Mouse (Mus musculus): ENCODE measurements around the gene Cplx1. TPM values are rescaled to one million over a fixed set of nuclear protein-coding genes. Genes with fewer than 3 reads are reported as not detected.

The Cplx1 gene
- polyA plus RNA-seq, 1 experiment: 3.7 TPM

GRCm38 (mm10) chr5:108562483-108562882 is 12.7 kb upstream of the Cplx1 start:
- Histone ChIP-seq H3K27ac (ENCODE audit: control insufficient read depth, insufficient read depth, low read depth, low read length, poor library complexity) (no peak overlapping the region), H3K4me1 (ENCODE audit: control insufficient read depth, insufficient read depth, low read length) (no peaks in the 10 kb centered on the region), H3K4me3 (replicated peaks; ENCODE audit: control insufficient read depth, low read depth, low read length) (no peak overlapping the region)
- 39% methylated on average over 2 of the region's 2 CpGs for whole genome bisulfite sequencing
- TF ChIP-seq CTCF (IDR thresholded peaks at IDR 0.05; ENCODE audit: control insufficient read depth, insufficient read depth, low read length): no peak
- no peak for TF ChIP-seq POLR2A (IDR thresholded peaks at IDR 0.05; ENCODE audit: borderline replicate concordance, control insufficient read depth, low read depth, low read length)

GRCm38 (mm10) chr5:108556986-108557385 is 7.2 kb upstream of the Cplx1 start:
- TF ChIP-seq POLR2A (IDR thresholded peaks at IDR 0.05; ENCODE audit: borderline replicate concordance, control insufficient read depth, low read depth, low read length): no peak
- no peak for TF ChIP-seq CTCF (IDR thresholded peaks at IDR 0.05; ENCODE audit: control insufficient read depth, insufficient read depth, low read length)
- Histone ChIP-seq H3K27ac (ENCODE audit: control insufficient read depth, insufficient read depth, low read depth, low read length, poor library complexity) (no peak overlapping the region), H3K4me3 (replicated peaks; ENCODE audit: control insufficient read depth, low read depth, low read length) (no peak overlapping the region), H3K4me1 (ENCODE audit: control insufficient read depth, insufficient read depth, low read length) (no peaks in the 10 kb centered on the region)
- WGBS: 75% methylated on average over 4 of the region's 4 CpGs

GRCm38 (mm10) chr5:108554041-108554440 is 4.2 kb upstream of the Cplx1 start:
- no peak overlapping the region for H3K4me3 ChIP-seq (replicated peaks; ENCODE audit: control insufficient read depth, low read depth, low read length)
- WGBS: 66% methylated on average over 1 of the region's 1 CpGs
- no peaks in the 10 kb centered on the region for H3K4me1 ChIP-seq (ENCODE audit: control insufficient read depth, insufficient read depth, low read length)
- H3K27ac ChIP-seq (ENCODE audit: control insufficient read depth, insufficient read depth, low read depth, low read length, poor library complexity): no peak overlapping the region
- TF ChIP-seq CTCF (IDR thresholded peaks at IDR 0.05; ENCODE audit: control insufficient read depth, insufficient read depth, low read length) (no peak), POLR2A (IDR thresholded peaks at IDR 0.05; ENCODE audit: borderline replicate concordance, control insufficient read depth, low read depth, low read length) (no peak)

- H3K4me1 ChIP-seq (ENCODE audit: control insufficient read depth, insufficient read depth, low read length): peaks cover 3% of the 10 kb centered on the region; the same call in 1 of the 2 replicates
- TF ChIP-seq POLR2A (IDR thresholded peaks at IDR 0.05; ENCODE audit: borderline replicate concordance, control insufficient read depth, low read depth, low read length) (no peak), CTCF (IDR thresholded peaks at IDR 0.05; ENCODE audit: control insufficient read depth, insufficient read depth, low read length) (no peak)
- WGBS: 6% methylated on average over 16 of the region's 16 CpGs
These were observed 377 bp upstream of the Cplx1 start for GRCm38 (mm10) chr5:108550207-108550594.

GRCm38 (mm10) chr5:108549137-108549488 is 711 bp downstream of the Cplx1 start:
- H3K4me3 ChIP-seq (replicated peaks; ENCODE audit: control insufficient read depth, low read depth, low read length): no peak overlapping the region
- TF ChIP-seq POLR2A (IDR thresholded peaks at IDR 0.05; ENCODE audit: borderline replicate concordance, control insufficient read depth, low read depth, low read length) (no peak), CTCF (IDR thresholded peaks at IDR 0.05; ENCODE audit: control insufficient read depth, insufficient read depth, low read length) (no peak)
- H3K27ac ChIP-seq (ENCODE audit: control insufficient read depth, insufficient read depth, low read depth, low read length, poor library complexity): no peak overlapping the region
- H3K4me1 ChIP-seq (ENCODE audit: control insufficient read depth, insufficient read depth, low read length): peaks cover 3% of the 10 kb centered on the region; the same call in 1 of the 2 replicates
- 24% methylated on average over 7 of the region's 7 CpGs for WGBS

More at GRCm38 (mm10) chr5:108550207-108550594, 377 bp upstream of the Cplx1 start:
- Histone ChIP-seq H3K4me3 (replicated peaks; ENCODE audit: control insufficient read depth, low read depth, low read length) (no peak overlapping the region), H3K27ac (ENCODE audit: control insufficient read depth, insufficient read depth, low read depth, low read length, poor library complexity) (no peak overlapping the region)

- WGBS: 76% methylated on average over 5 of the region's 5 CpGs
- no peak for TF ChIP-seq POLR2A (IDR thresholded peaks at IDR 0.05; ENCODE audit: borderline replicate concordance, control insufficient read depth, low read depth, low read length)
- TF ChIP-seq CTCF (IDR thresholded peaks at IDR 0.05; ENCODE audit: control insufficient read depth, insufficient read depth, low read length): no peak
- no peak overlapping the region for H3K27ac ChIP-seq (ENCODE audit: control insufficient read depth, insufficient read depth, low read depth, low read length, poor library complexity)
- no peak overlapping the region for H3K4me3 ChIP-seq (replicated peaks; ENCODE audit: control insufficient read depth, low read depth, low read length)
- H3K4me1 ChIP-seq (ENCODE audit: control insufficient read depth, insufficient read depth, low read length): peaks cover 3% of the 10 kb centered on the region; the same call in 1 of the 2 replicates
These were observed 2.2 kb downstream of the Cplx1 start for GRCm38 (mm10) chr5:108547636-108548035.

GRCm38 (mm10) chr5:108543516-108544291 is 6.1 kb downstream of the Cplx1 start:
- H3K27ac ChIP-seq (ENCODE audit: control insufficient read depth, insufficient read depth, low read depth, low read length, poor library complexity): no peak overlapping the region
- H3K4me3 ChIP-seq (replicated peaks; ENCODE audit: control insufficient read depth, low read depth, low read length): no peak overlapping the region
- peaks cover 3% of the 10 kb centered on the region; the same call in 1 of the 2 replicates for H3K4me1 ChIP-seq (ENCODE audit: control insufficient read depth, insufficient read depth, low read length)
- no peak for TF ChIP-seq CTCF (IDR thresholded peaks at IDR 0.05; ENCODE audit: control insufficient read depth, insufficient read depth, low read length)
- no peak for TF ChIP-seq POLR2A (IDR thresholded peaks at IDR 0.05; ENCODE audit: borderline replicate concordance, control insufficient read depth, low read depth, low read length)
- WGBS: 60% methylated on average over 7 of the region's 7 CpGs

- H3K4me1 ChIP-seq (ENCODE audit: control insufficient read depth, insufficient read depth, low read length): no peaks in the 10 kb centered on the region
- H3K27ac ChIP-seq (ENCODE audit: control insufficient read depth, insufficient read depth, low read depth, low read length, poor library complexity): no peak overlapping the region
- TF ChIP-seq CTCF (IDR thresholded peaks at IDR 0.05; ENCODE audit: control insufficient read depth, insufficient read depth, low read length): no peak
- no peak for TF ChIP-seq POLR2A (IDR thresholded peaks at IDR 0.05; ENCODE audit: borderline replicate concordance, control insufficient read depth, low read depth, low read length)
- WGBS: 89% methylated on average over 2 of the region's 2 CpGs
- no peak overlapping the region for H3K4me3 ChIP-seq (replicated peaks; ENCODE audit: control insufficient read depth, low read depth, low read length)
These were observed 15.6 kb downstream of the Cplx1 start for GRCm38 (mm10) chr5:108534188-108534587.

Measured in bone marrow, adult 2 months (tissue).